Comparison of ENCODE assay signal across 20 mouse cellular contexts in genomic region chr12:28939936-28940335, GRCm38 (mm10).
"Had no signal": no experiment of that assay in that cellular context is flagged by ENCODE, and none has a peak within 500 bp of the region (broad histone marks: within the 10 kb centered on the region; RNA-seq: fewer than 3 reads in every experiment).

No protein-coding gene starts in this region.

- DNase-seq: kidney, adult 18-20 months; kidney, adult 9 months; kidney, postnatal 14 days; kidney, postnatal 4 days; left cerebral cortex, postnatal 4 days; liver, postnatal 0 days; midbrain, embryonic 14.5 days; thymus, adult 2 months; thymus, postnatal 14 days; thymus, postnatal 4 days had no signal

- H3K36me3 ChIP-seq: limb, embryonic 12.5 days; limb, embryonic 15.5 days; midbrain, embryonic 10.5 days; neural tube, embryonic 12.5 days; neural tube, embryonic 15.5 days had no signal

- H3K4me2 ChIP-seq: limb, embryonic 12.5 days; limb, embryonic 15.5 days; liver, embryonic 11.5 days; neural tube, embryonic 12.5 days; neural tube, embryonic 15.5 days had no signal

- H3K27me3 ChIP-seq: limb, embryonic 12.5 days; limb, embryonic 15.5 days; megakaryocyte, embryonic 14.5 days; neural tube, embryonic 12.5 days; neural tube, embryonic 15.5 days had no signal

- H3K9ac ChIP-seq: limb, embryonic 12.5 days; limb, embryonic 15.5 days; liver, embryonic 14.5 days; liver, postnatal 0 days; neural tube, embryonic 12.5 days; neural tube, embryonic 15.5 days had no signal

- H3K27ac ChIP-seq: limb, embryonic 12.5 days; limb, embryonic 15.5 days; liver, embryonic 14.5 days; midbrain, embryonic 10.5 days; neural tube, embryonic 12.5 days; neural tube, embryonic 15.5 days had no signal

- H3K9me3 ChIP-seq: limb, embryonic 12.5 days; limb, embryonic 15.5 days; megakaryocyte, embryonic 14.5 days; midbrain, embryonic 10.5 days; neural tube, embryonic 12.5 days; neural tube, embryonic 15.5 days had no signal

- ATAC-seq: inflammation-experienced regulatory T-cells, adult 6 months; intestine, embryonic 16.5 days; liver, postnatal 0 days had no signal

- H3K4me3 ChIP-seq: limb, embryonic 12.5 days; limb, embryonic 15.5 days; megakaryocyte, embryonic 14.5 days; midbrain, embryonic 10.5 days; neural tube, embryonic 12.5 days; neural tube, embryonic 15.5 days had no signal

- H3K4me1 ChIP-seq: limb, embryonic 12.5 days; limb, embryonic 15.5 days; megakaryocyte, embryonic 14.5 days; midbrain, embryonic 10.5 days; neural tube, embryonic 12.5 days; neural tube, embryonic 15.5 days had no signal
